Mouse (Mus musculus): ENCODE measurements around the gene Nkpd1.

Gene Nkpd1

GRCm38 (mm10) chr7:19517652-19518365, at the start of gene Nkpd1:
Gene Nkpd1 (plus strand): TSS chr7:19517838.
- in situ Hi-C loops (cut with MboI) = no loop called here

- in situ Hi-C loops (cut with MboI) = no loop called here
Observed at GRCm38 (mm10) chr7:19468279-19468678, 49.4 kb upstream of the Nkpd1 start.

- in situ Hi-C loops (cut with MboI) = no loop called here
Observed at GRCm38 (mm10) chr7:19469404-19469803, 48.2 kb upstream of the Nkpd1 start.

- in situ Hi-C loops (cut with MboI) = no loop called here
Observed at GRCm38 (mm10) chr7:19470308-19470707, 47.3 kb upstream of the Nkpd1 start.

GRCm38 (mm10) chr7:19472403-19472802, 45.2 kb upstream of the Nkpd1 start:
- in situ Hi-C loops (cut with MboI) = no loop called here

- in situ Hi-C loops (cut with MboI) = no loop called here
Observed at GRCm38 (mm10) chr7:19473875-19474443, 43.7 kb upstream of the Nkpd1 start.

- in situ Hi-C loops (cut with MboI) = no loop called here
Observed at GRCm38 (mm10) chr7:19477084-19477483, 40.6 kb upstream of the Nkpd1 start.

- in situ Hi-C loops (cut with MboI) = no loop called here
Observed at GRCm38 (mm10) chr7:19477624-19478384, 39.8 kb upstream of the Nkpd1 start.

GRCm38 (mm10) chr7:19483281-19483680, 34.4 kb upstream of the Nkpd1 start:
- in situ Hi-C loops (cut with MboI) = no loop called here

GRCm38 (mm10) chr7:19485488-19485887, 32.1 kb upstream of the Nkpd1 start:
- in situ Hi-C loops (cut with MboI) = no loop called here

- in situ Hi-C loops (cut with MboI) = no loop called here
Observed at GRCm38 (mm10) chr7:19486549-19486948, 31.1 kb upstream of the Nkpd1 start.

- in situ Hi-C loops (cut with MboI) = no loop called here
Observed at GRCm38 (mm10) chr7:19489525-19489924, 28.1 kb upstream of the Nkpd1 start.

- in situ Hi-C loops (cut with MboI) = no loop called here
Observed at GRCm38 (mm10) chr7:19491731-19492130, 25.9 kb upstream of the Nkpd1 start.

GRCm38 (mm10) chr7:19494751-19495474, 22.7 kb upstream of the Nkpd1 start:
- in situ Hi-C loops (cut with MboI) = no loop called here

GRCm38 (mm10) chr7:19495521-19496213, 22.0 kb upstream of the Nkpd1 start:
- in situ Hi-C loops (cut with MboI) = no loop called here

GRCm38 (mm10) chr7:19496214-19496555, 21.5 kb upstream of the Nkpd1 start:
- in situ Hi-C loops (cut with MboI) = no loop called here

- in situ Hi-C loops (cut with MboI) = no loop called here
Observed at GRCm38 (mm10) chr7:19498326-19498725, 19.3 kb upstream of the Nkpd1 start.

- in situ Hi-C loops (cut with MboI) = no loop called here
Observed at GRCm38 (mm10) chr7:19500420-19501363, 16.9 kb upstream of the Nkpd1 start.

- in situ Hi-C loops (cut with MboI) = no loop called here
Observed at GRCm38 (mm10) chr7:19501658-19502057, 16.0 kb upstream of the Nkpd1 start.

- in situ Hi-C loops (cut with MboI) = no loop called here
Observed at GRCm38 (mm10) chr7:19503481-19504068, 14.1 kb upstream of the Nkpd1 start.
